Mouse (Mus musculus) liver, embryonic 16.5 days (tissue): ENCODE data around the gene Unc50. TPM values are rescaled to one million over a fixed set of nuclear protein-coding genes. Genes with fewer than 3 reads are reported as not detected.

Source experiments
- ATAC-seq: fragments of 200-750 bp; cut with Nextera tagmentation; 2 replicates; pipeline ENCODE4 v1.8.0; 2017; ENCODE audit warnings: low read depth, mild to moderate bottlenecking, moderate number of reproducible peaks, moderate library complexity
- H3K27ac ChIP-seq: fragments of 300-500 bp; sonication (generic); 2 replicates; pipeline ENCODE4 v1.5.1; 2014; ENCODE audit warnings: mild to moderate bottlenecking, low read length
- H3K27me3 ChIP-seq: fragments of 300-500 bp; sonication (generic); 2 replicates; pipeline ENCODE4 v1.6.1; 2014; ENCODE audit warnings: low read depth, low read length, mixed read lengths; ENCODE audit not compliant: control insufficient read depth, insufficient read depth
- H3K36me3 ChIP-seq: fragments of 300-500 bp; sonication (generic); 2 replicates; pipeline ENCODE4 v1.6.1; 2014; ENCODE audit warnings: mild to moderate bottlenecking; ENCODE audit not compliant: control insufficient read depth, insufficient read depth
- H3K4me1 ChIP-seq: fragments of 300-500 bp; sonication (generic); 2 replicates; pipeline ENCODE4 v1.6.1; 2014; ENCODE audit warnings: low read depth, low read length, mixed read lengths; ENCODE audit not compliant: control insufficient read depth
- H3K4me2 ChIP-seq: fragments of 300-500 bp; sonication (generic); 2 replicates; pipeline ENCODE4 v1.6.1; 2014; ENCODE audit warnings: low read depth, low read length, mixed read lengths
- H3K4me3 ChIP-seq: fragments of 300-500 bp; sonication (generic); 2 replicates; pipeline ENCODE4 v1.5.1; 2014; ENCODE audit warnings: low read depth, mild to moderate bottlenecking, low read length
- H3K9ac ChIP-seq: fragments of 300-500 bp; sonication (generic); 2 replicates; pipeline ENCODE4 v1.6.1; 2014; ENCODE audit warnings: low read depth, low read length
- H3K9me3 ChIP-seq: fragments of 300-500 bp; sonication (generic); replicated peaks from 2 replicates; pipeline ENCODE4 v1.6.1; 2016; ENCODE audit warnings: low read length; ENCODE audit not compliant: control insufficient read depth
- WGBS: fragments of 180-500 bp; shearing (Covaris S2); extraction: QIAGEN DNeasy Blood & Tissue Kit; methylation state at CpG from one replicate; pipeline ENCODE4 v1.1.7; 2014; ENCODE audit not compliant: insufficient replicate concordance; 5-methylcytosine and 5-hydroxymethylcytosine counted together
- polyA plus RNA-seq: library from polyadenylated mRNA; unstranded; fragments of >200 nt; fragmentation: Nextera tagmentation; extraction: Ambion mirVana; gene quantifications from 2 replicates; pipeline ENCODE4 v1.2.1, GENCODE M21; 2015

The Unc50 gene
- polyA plus RNA-seq, 1 experiment from 2014 or later = 63.1 TPM

- peak overlapping the region; percentile 54 for H3K9ac ChIP-seq
- peak; percentile 85 for ATAC-seq
- H3K36me3 ChIP-seq = no peaks in the 10 kb centered on the region
- H3K4me2 ChIP-seq = peak overlapping the region; percentile 59
- no peaks in the 10 kb centered on the region for H3K9me3 ChIP-seq
- peak overlapping the region; percentile 72 for H3K27ac ChIP-seq
- peaks cover 36% of the 10 kb centered on the region for H3K4me1 ChIP-seq
- WGBS = 11% methylated on average over 7 of the region's 7 CpGs
- H3K4me3 ChIP-seq = peak overlapping the region; percentile 54
- H3K27me3 ChIP-seq = no peaks in the 10 kb centered on the region
These were observed 48.5 kb downstream of the Unc50 start for GRCm38 (mm10) chr1:37478416-37478815.

- ATAC-seq = peak; percentile 61
- peak overlapping the region; percentile 54 for H3K4me3 ChIP-seq
- peaks cover 36% of the 10 kb centered on the region for H3K4me1 ChIP-seq
- peak overlapping the region; percentile 10; the same call in 1 of the 2 replicates for H3K9ac ChIP-seq
- 17% methylated on average over 9 of the region's 9 CpGs for WGBS
- H3K27me3 ChIP-seq = no peaks in the 10 kb centered on the region
- peak overlapping the region; percentile 59 for H3K4me2 ChIP-seq
- H3K27ac ChIP-seq = peak overlapping the region; percentile 72
- H3K9me3 ChIP-seq = no peaks in the 10 kb centered on the region
- no peaks in the 10 kb centered on the region for H3K36me3 ChIP-seq
These were observed 49.1 kb downstream of the Unc50 start for GRCm38 (mm10) chr1:37479074-37479473.

- no peaks in the 10 kb centered on the region for H3K27me3 ChIP-seq
- no peak overlapping the region for H3K4me3 ChIP-seq
- H3K9ac ChIP-seq = no peak overlapping the region; the same call in 1 of the 2 replicates
- peak; percentile 47 for ATAC-seq
- peak overlapping the region; percentile 59 for H3K4me2 ChIP-seq
- WGBS = 18% methylated on average over 8 of the region's 8 CpGs
- H3K4me1 ChIP-seq = peaks cover 36% of the 10 kb centered on the region
- H3K9me3 ChIP-seq = no peaks in the 10 kb centered on the region
- H3K27ac ChIP-seq = peak overlapping the region; percentile 72
- no peaks in the 10 kb centered on the region for H3K36me3 ChIP-seq
These were observed 49.8 kb downstream of the Unc50 start for GRCm38 (mm10) chr1:37479759-37480158.

- H3K27me3 ChIP-seq = no peaks in the 10 kb centered on the region
- H3K9me3 ChIP-seq = no peaks in the 10 kb centered on the region
- H3K4me1 ChIP-seq = peaks cover 36% of the 10 kb centered on the region
- 61% methylated on average over 6 of the region's 6 CpGs for WGBS
- no peaks in the 10 kb centered on the region for H3K36me3 ChIP-seq
- H3K4me2 ChIP-seq = no peak overlapping the region
- H3K4me3 ChIP-seq = no peak overlapping the region
- no peak for ATAC-seq
- no peak overlapping the region for H3K27ac ChIP-seq
- no peak overlapping the region for H3K9ac ChIP-seq
These were observed 50.8 kb downstream of the Unc50 start for GRCm38 (mm10) chr1:37480731-37481130.

- Histone ChIP-seq H3K36me3 (no peaks in the 10 kb centered on the region), H3K4me3 (no peak overlapping the region), H3K9me3 (no peaks in the 10 kb centered on the region), H3K4me1 (peaks cover 36% of the 10 kb centered on the region), H3K4me2 (no peak overlapping the region), H3K9ac (no peak overlapping the region), H3K27ac (no peak overlapping the region), H3K27me3 (no peaks in the 10 kb centered on the region)
- ATAC-seq = no peak
- WGBS = 45% methylated on average over 2 of the region's 2 CpGs
These were observed 51.4 kb downstream of the Unc50 start for GRCm38 (mm10) chr1:37481331-37481730.

GRCm38 (mm10) chr1:37484612-37485011, 54.7 kb downstream of the Unc50 start:
- no peak overlapping the region for H3K4me2 ChIP-seq
- H3K36me3 ChIP-seq = no peaks in the 10 kb centered on the region
- H3K27me3 ChIP-seq = no peaks in the 10 kb centered on the region
- no peak overlapping the region for H3K27ac ChIP-seq
- H3K9me3 ChIP-seq = no peaks in the 10 kb centered on the region
- peaks cover 11% of the 10 kb centered on the region for H3K4me1 ChIP-seq
- WGBS = 59% methylated on average over 4 of the region's 4 CpGs
- no peak overlapping the region for H3K9ac ChIP-seq
- ATAC-seq = no peak; the same call in 1 of the 2 replicates
- H3K4me3 ChIP-seq = no peak overlapping the region

- H3K4me3 ChIP-seq = no peak overlapping the region
- peaks cover 2% of the 10 kb centered on the region; the same call in 1 of the 2 replicates for H3K4me1 ChIP-seq
- no peaks in the 10 kb centered on the region for H3K36me3 ChIP-seq
- no peak overlapping the region for H3K4me2 ChIP-seq
- 0 out of 2 replicates have a peak overlapping the region, but pooled peaks have one; percentile 29 for H3K27ac ChIP-seq
- ATAC-seq = no peak
- no peaks in the 10 kb centered on the region for H3K27me3 ChIP-seq
- no peaks in the 10 kb centered on the region for H3K9me3 ChIP-seq
- 74% methylated on average over 1 of the region's 1 CpGs for WGBS
- H3K9ac ChIP-seq = no peak overlapping the region
These were observed 56.5 kb downstream of the Unc50 start for GRCm38 (mm10) chr1:37486439-37486838.

- Histone ChIP-seq H3K4me1 (no peaks in the 10 kb centered on the region; the same call in 1 of the 2 replicates), H3K9ac (no peak overlapping the region), H3K36me3 (no peaks in the 10 kb centered on the region), H3K4me2 (no peak overlapping the region), H3K9me3 (no peaks in the 10 kb centered on the region), H3K27me3 (no peaks in the 10 kb centered on the region), H3K4me3 (no peak overlapping the region), H3K27ac (no peak overlapping the region)
- 45% methylated on average over 3 of the region's 3 CpGs for WGBS
- no peak for ATAC-seq
These were observed 57.1 kb downstream of the Unc50 start for GRCm38 (mm10) chr1:37486994-37487393.

- H3K36me3 ChIP-seq = no peaks in the 10 kb centered on the region
- no peak overlapping the region for H3K4me2 ChIP-seq
- 63% methylated on average over 12 of the region's 12 CpGs for WGBS
- H3K4me1 ChIP-seq = no peaks in the 10 kb centered on the region; the same call in 1 of the 2 replicates
- H3K27ac ChIP-seq = no peak overlapping the region
- no peaks in the 10 kb centered on the region for H3K27me3 ChIP-seq
- ATAC-seq = no peak
- H3K4me3 ChIP-seq = no peak overlapping the region
- H3K9ac ChIP-seq = no peak overlapping the region
- H3K9me3 ChIP-seq = no peaks in the 10 kb centered on the region
These were observed 58.6 kb downstream of the Unc50 start for GRCm38 (mm10) chr1:37488531-37488930.
